ENCODE assay signal across 8 mouse cellular contexts in genomic region chr16:74900835-74901234, GRCm38 (mm10).
DNase-seq lines count a peak whose midpoint lies in the region; ATAC-seq lines count a peak whose summit lies in the region.

No protein-coding gene starts in this region.

- H3K9ac ChIP-seq in kidney, embryonic 16.5 days (replicated peaks; ENCODE audit: low read length): no peak overlapping the region
- H3K9ac ChIP-seq in embryonic facial prominence, embryonic 11.5 days (replicated peaks; ENCODE audit: low read length): no peak overlapping the region

- H3K27ac ChIP-seq in kidney, embryonic 16.5 days (ENCODE audit: low read length): no peak overlapping the region
- no peak overlapping the region for H3K27ac ChIP-seq in embryonic facial prominence, embryonic 11.5 days (replicated peaks; ENCODE audit: low read depth, low read length)

- H3K4me3 ChIP-seq in kidney, embryonic 16.5 days (ENCODE audit: low read length): 0 out of 2 replicates have a peak overlapping the region, but pooled peaks have one; percentile 8
- H3K4me3 ChIP-seq in embryonic facial prominence, embryonic 11.5 days (ENCODE audit: low read depth, low read length): no peak overlapping the region

- no peak for ATAC-seq in kidney, embryonic 16.5 days (ENCODE audit: low FRiP score, low TSS enrichment)
- no peak for ATAC-seq in embryonic facial prominence, embryonic 11.5 days (replicated peaks; ENCODE audit: insufficient number of reproducible peaks, low FRiP score, low TSS enrichment, low read depth)

- H3K36me3 ChIP-seq in kidney, embryonic 16.5 days (ENCODE audit: insufficient read depth, low read length): no peaks in the 10 kb centered on the region
- no peaks in the 10 kb centered on the region for H3K36me3 ChIP-seq in embryonic facial prominence, embryonic 11.5 days (replicated peaks; ENCODE audit: control insufficient read depth, insufficient read depth, low read depth, low read length)

- H3K27me3 ChIP-seq in kidney, embryonic 16.5 days (ENCODE audit: insufficient read depth, low read length): no peaks in the 10 kb centered on the region
- H3K27me3 ChIP-seq in embryonic facial prominence, embryonic 11.5 days (ENCODE audit: control insufficient read depth, insufficient read depth, low read length): no peaks in the 10 kb centered on the region

- no peak for DNase-seq in kidney, adult 18-20 months
- DNase-seq in cerebellum, adult 11-12 months: peak; percentile 6
- peak; percentile 15 for DNase-seq in embryonic facial prominence, embryonic 11.5 days (ENCODE audit: low spot score)
- peak; percentile 33 to 52 for DNase-seq in layer of hippocampus, postnatal 10 days (ENCODE audit: low spot score in 2 of 2)
- peak; percentile 23 for DNase-seq in right cerebral cortex, postnatal 4 days
- no peak for DNase-seq in spleen, postnatal 10 days (ENCODE audit: low spot score in 2 of 2)
- no peak for DNase-seq in kidney, adult 9 months

- 54% methylated on average over 7 of the region's 7 CpGs for WGBS in kidney, embryonic 16.5 days
- 32% methylated on average over 7 of the region's 7 CpGs for WGBS in embryonic facial prominence, embryonic 11.5 days

- H3K4me2 ChIP-seq in kidney, embryonic 16.5 days (replicated peaks; ENCODE audit: low read depth, low read length): peak overlapping the region; percentile 23; the same call in 1 of the 2 replicates
- H3K4me2 ChIP-seq in embryonic facial prominence, embryonic 11.5 days (ENCODE audit: low read depth, low read length): no peak overlapping the region

- no peaks in the 10 kb centered on the region for H3K9me3 ChIP-seq in kidney, embryonic 16.5 days (ENCODE audit: low read length)
- no peaks in the 10 kb centered on the region for H3K9me3 ChIP-seq in embryonic facial prominence, embryonic 11.5 days (replicated peaks; ENCODE audit: control insufficient read depth, low read length)

- H3K4me1 ChIP-seq in kidney, embryonic 16.5 days (ENCODE audit: insufficient read depth, low read length): peaks cover 4% of the 10 kb centered on the region; the same call in 1 of the 2 replicates
- H3K4me1 ChIP-seq in embryonic facial prominence, embryonic 11.5 days (ENCODE audit: control insufficient read depth, insufficient read depth, low read length): no peaks in the 10 kb centered on the region

Comparison
In these comparisons a context has a peak if more than half of its experiments do, and no peak if none do; other contexts are left out.
1. DNase-seq: peak in cerebellum, adult 11-12 months (single experiment), embryonic facial prominence, embryonic 11.5 days (single experiment), layer of hippocampus, postnatal 10 days (2 of 2) and right cerebral cortex, postnatal 4 days (single experiment); none in kidney, adult 18-20 months (single experiment), spleen, postnatal 10 days (0 of 2) and kidney, adult 9 months (single experiment).